Mouse (Mus musculus): Measurements from ENCODE around the gene Lrrc8a.

Gene Lrrc8a

DNA sequence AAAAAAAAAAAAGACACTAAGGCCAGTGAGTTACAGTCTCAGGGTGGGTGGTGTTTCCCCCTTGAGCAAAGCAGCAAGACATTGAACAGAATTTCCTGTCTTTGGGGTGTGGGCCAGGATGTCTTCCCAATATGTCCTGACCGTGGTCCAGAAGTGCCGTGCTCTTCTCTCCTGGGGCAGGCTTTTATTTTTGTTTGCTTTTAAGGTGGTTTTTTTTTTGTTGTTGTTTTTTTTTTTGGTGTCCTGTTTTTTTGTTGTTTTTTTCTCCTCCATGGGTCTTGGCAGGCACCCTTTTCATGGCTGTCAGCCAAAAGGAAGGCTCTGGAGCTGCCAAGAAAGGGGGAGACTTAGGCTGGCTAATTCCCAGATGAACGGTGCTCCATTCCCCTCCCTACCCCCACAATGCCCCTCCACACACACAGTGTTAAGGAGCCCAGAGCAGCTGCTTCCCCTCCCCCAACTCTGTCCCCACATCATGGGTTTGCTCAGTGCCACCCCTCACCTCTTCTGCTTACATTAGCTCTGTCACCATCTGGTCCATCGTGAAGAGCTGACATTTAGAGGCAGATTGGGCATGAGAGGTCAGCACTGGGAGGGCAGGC lies 25.4 kb downstream of the Lrrc8a start:
- peak; percentile 84 for DNase-seq

DNA sequence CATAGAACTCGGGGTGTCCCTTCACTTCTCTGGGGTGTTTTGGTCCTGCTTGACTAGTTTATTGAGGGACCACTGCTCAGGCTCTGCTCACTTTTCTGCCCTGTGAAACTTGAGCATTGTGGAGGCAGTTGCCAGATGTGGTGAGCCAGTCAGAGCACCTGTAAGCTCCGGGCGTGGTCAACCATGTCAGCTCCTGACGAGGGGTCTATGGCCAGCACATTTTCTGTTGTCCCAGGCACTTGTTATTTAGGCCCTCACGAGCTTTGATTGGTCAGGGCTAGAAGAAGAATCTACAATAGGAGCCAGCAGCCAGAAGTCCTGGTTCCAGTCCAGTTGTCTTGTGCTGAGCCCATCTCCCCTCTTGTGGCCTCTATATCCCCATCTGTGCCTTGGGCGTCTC lies 26.3 kb downstream of the Lrrc8a start:
- DNase-seq, result no peak

DNA sequence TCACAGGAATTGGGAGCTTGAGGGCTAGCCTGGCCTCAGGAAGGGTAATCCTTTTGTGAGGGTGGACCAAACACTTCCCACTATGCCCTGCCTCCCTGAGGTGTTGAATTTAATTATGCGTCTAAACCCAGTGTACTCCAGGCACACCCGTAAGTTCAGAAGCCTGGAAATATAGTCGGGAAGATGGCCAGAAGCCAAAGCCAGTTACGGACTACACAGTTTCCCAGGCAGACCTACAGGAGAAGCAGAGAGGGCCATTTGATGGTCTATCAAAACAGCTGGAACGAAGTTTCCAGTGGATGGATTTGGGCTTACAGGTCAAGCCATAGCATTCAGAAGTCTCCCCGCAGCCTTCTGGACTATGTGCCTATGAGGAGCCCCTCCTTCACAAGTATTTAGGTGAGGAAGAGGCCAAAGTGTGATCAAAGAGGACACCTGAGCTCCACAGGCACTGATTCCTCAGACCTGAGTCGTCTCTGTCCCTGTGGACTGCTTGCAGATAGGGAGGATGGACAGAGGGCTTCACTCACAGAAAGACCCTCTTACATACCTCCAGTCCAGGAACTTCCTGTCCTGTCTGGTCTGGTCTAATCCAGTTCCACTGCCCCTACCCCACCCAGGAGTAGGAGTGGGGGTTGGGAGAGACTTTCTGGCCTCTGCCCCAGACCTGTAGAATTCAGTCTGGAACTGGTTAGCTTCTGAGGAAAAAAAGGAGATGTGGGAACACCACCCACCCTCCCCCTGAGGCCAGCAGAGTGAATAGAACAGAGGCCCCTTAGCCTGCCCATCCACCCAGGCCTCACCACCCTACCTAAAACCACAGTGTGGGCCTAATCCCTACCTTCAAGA lies 27.4 kb downstream of the Lrrc8a start:
- DNase-seq, result peak; percentile 70

DNA sequence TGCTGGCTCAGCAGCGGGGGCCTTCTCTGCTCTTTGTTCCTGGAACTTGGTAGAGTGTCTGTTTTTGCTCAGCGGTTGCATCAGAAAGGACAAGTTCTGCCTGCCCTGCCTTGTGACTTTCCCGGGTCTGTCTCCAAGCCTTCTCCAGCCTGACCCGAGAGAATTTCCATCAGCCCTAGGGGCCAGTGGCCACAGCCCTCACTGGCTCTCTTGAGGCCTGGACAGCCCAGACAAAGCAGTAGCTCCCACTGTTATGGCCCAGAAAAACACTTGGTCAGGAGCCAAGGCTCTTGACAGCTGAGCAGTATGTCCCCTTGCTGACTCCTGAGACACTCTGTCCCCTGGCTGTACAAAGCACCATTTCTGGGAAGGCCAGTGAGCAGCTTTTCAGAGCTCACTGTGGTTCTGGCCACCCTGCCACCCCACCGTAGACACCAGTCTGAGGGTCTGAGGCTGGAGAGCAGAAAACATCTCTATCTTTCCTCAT lies 28.3 kb downstream of the Lrrc8a start, which contains the start of gene Phyhd1:
TSS of gene Phyhd1 (plus strand) at position 437 of the 487 bp plus-strand sequence.
- DNase-seq, result peak; percentile 93

DNA sequence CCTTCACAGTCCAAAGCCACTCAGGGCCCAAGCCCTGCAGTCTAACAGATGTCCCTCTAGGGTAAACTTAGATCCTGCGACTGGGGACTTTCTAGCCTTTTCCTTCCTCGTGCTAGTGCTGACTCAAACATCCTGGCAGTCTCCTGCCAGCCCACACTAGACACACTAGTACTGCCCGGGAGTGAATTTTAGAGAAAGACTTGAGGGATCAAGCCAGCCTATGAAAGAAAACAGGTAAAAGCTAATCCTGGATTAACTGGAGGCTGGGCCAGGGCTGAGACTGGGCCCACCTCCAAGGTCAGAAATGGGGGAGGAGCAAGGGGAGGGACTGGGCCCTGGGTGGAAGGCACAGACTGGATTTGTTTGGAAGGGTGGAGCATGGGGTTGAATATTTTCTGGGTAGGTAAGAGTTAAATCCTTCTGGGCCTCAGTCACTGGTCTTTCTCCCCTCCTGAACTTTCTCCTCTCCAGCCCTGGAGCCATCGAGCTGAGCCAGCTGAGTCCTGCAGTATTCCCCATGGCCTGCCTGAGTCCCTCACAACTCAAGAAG lies 29.0 kb downstream of the Lrrc8a start:
- peak; percentile 91 for DNase-seq

DNA sequence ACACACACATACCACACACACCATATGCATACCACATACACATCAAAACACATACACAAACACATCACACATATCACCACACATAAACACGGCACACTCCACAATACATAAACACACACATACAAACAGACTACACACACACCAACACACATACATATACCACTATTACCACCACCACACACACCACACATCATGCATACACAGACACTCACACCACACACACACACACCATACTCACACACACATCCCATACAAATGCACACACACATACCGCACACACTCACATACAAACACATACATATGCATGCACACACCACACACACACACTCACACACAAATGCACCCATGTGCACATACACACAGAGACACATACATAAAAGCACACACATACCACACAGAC lies 30.0 kb downstream of the Lrrc8a start:
- no peak for DNase-seq

DNA sequence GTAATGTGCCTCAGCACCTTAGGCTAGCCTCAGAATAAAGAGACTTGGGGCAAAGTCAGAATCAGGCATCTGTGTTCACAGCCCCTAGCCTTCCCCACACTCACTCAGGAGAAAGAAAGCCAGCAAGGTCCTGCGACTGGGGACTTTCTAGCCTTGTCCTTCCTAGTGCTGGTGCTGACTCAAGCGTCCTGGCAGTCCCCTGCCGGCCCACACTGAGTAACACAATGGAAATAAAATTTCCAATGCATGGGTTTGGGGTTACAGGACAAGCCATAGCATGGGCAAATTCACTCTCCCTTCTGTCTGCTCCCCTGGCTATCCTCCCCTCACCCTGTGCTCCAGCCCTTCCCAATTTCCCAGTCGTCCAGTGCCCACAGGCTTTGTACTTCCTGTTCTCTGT lies 30.9 kb downstream of the Lrrc8a start:
- no peak for DNase-seq

DNA sequence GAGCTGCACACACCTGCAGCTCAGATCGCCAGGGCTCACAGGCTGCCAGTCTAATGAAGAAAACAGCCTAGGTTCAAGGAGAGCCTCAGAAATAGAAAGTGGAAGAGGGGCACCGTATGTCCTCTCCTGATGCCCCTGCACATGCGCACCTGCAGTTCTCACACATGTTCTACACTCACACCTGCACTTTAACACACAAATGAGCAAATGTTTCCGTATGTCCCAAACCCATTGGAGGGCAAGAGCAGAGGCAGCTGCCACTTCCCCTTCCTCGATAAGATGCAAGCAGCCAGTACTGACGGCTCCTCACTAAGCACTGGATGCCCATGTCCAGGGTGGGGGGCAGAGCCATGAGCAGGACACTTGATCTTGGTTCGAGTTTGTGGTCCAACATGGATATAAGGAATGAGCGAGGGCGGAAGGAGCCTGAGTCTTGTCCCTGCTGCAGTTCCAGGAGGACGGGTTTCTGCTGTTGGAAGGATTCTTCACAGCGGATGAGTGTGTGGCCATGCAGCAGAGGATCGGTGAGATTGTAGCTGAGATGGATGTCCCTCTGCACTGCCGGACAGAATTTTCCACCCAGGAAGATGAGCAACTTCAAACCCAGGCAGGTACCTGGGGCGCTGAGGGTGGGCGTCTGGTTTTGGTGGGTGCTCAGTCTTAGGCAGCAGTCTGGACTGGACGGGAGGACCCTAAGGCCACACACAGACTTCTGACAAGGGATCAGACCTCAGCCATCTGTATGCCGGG lies 31.9 kb downstream of the Lrrc8a start:
- no peak for DNase-seq

DNA sequence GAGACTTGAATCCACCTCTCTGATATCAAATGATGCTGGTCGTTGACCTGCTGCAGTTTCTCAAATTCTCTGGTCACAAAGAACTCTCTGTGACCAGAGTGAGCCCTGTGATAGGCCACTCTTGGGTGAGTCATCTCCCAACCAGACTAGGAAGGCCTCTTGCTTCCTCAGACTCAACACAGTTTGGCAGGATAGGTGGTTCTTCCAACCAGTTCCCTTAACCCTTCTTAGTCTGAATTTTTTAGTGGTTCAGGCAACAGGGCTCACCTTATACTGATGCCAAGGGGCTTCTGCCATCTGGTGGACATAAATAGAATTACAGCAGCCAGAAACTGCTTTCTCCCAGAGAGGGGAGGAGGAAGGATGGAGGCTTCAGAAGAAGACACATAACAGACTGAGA lies 32.6 kb downstream of the Lrrc8a start:
- DNase-seq, result peak; percentile 84

DNA sequence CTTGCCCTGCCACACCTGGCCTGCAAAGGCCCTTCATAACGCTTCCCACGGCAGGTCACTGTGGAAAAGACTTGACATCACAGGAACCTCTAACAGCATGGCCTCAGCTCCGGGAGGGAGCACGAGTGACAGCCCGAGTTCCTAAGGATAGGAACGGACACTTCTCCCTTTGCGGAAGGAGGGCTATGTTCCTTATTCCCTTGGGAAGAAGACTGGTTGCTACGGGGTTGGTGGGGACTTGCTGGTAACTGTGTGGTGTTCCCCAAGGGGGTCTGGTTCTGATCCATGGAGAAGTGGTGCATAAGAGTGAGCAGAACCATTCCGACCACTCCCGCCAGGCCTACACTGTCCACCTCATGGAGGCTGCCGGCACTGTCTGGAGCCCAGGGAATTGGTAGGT lies 43.2 kb downstream of the Lrrc8a start, which contains the start of gene Gm28038:
TSS of gene Gm28038 (plus strand) at position 301 of the 400 bp plus-strand sequence.
- no peak for DNase-seq

DNA sequence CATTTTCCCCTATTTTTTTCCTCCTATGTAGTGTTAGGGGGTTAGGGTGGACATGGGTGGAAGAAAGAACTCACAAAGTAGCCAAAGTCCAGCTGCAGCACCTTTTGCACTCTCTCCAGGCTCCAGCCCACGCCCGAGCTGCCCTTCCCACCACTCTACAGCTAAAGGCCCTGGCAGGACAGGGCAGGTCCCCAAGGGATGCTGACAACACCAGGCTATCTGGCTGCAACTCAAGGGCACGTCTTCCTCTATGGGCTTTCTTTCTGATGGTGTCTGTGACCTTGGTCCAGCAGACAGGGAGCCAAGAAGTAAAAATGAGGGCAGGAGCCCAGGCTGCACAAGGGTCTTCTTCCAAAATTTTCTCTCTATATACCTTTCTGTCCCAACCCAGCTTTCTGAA lies 44.1 kb downstream of the Lrrc8a start:
- DNase-seq, result no peak

DNA sequence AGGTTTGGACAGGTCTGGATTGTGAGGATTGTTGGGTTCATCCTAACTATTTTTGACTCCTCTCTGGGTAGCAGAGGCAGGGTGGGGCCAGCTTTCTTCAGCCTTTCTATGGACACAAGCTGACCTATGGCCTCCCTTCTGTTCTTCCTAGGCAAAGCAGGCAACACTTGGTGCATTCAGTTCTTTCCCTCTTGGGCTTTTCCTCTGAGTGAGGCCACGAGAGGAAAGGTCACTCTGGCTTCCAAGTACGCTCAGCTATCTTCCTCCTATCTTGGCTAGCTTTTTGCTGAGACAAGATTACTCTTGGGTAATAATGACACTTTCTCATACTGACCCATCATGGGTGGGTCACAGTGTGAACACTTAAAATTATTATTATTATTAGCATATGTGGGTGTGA lies 45.7 kb downstream of the Lrrc8a start:
- DNase-seq, result no peak

DNA sequence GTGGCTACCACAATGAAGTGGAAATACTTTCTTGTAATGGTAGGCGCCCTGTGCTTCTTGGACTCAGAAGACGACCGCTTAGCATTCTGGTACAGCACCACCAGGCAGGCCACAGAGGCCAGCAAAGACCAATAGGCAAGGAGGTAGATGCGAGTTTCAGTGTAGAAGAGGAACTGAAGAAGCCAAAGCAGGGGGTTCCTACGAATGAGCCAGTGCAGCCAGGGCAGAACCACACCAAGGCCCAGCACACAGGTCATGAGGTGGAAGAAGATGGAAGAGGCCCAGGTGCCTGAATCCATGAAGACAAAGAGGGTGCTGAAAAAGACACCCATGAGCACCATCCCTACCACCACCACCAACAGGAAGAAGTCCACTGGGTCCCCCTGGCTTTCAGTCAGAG lies 47.5 kb downstream of the Lrrc8a start:
- no peak for DNase-seq

DNA sequence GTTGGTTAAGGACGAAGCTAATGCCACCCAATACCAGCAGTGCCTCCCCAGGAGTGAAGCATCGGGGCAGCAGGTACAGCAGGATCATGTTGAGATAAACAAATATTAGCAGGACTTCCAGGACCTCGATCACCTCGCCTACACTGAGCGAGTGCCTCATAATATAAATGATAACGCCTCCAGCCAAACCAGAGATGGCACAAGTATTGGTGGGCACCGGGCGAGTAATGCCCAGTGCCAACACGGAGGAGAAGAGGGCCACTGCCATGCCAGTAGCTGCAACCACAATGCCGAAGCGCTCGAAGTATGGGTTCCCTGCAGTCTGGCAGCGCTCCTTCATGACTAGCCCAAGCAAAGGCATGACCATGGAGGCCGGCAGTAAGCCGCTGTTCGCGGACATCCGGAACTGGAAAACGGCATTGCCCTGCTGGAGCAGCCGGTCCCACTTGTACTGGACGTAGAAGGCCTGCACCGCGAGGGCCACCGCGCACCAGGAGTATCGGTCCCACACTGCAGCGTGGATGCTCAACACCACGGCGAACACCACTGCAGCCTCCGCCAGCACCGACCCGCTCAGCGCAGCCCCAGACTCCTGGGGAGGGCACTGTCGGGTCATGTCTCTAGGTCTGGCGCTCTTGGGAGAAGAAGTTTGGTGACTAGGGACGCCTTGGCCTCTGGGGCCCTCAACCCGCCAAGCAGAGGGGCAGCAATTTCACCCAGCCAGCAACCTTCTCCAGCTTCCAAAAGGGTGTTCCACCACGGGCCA lies 48.1 kb downstream of the Lrrc8a start:
- no peak for DNase-seq

DNA sequence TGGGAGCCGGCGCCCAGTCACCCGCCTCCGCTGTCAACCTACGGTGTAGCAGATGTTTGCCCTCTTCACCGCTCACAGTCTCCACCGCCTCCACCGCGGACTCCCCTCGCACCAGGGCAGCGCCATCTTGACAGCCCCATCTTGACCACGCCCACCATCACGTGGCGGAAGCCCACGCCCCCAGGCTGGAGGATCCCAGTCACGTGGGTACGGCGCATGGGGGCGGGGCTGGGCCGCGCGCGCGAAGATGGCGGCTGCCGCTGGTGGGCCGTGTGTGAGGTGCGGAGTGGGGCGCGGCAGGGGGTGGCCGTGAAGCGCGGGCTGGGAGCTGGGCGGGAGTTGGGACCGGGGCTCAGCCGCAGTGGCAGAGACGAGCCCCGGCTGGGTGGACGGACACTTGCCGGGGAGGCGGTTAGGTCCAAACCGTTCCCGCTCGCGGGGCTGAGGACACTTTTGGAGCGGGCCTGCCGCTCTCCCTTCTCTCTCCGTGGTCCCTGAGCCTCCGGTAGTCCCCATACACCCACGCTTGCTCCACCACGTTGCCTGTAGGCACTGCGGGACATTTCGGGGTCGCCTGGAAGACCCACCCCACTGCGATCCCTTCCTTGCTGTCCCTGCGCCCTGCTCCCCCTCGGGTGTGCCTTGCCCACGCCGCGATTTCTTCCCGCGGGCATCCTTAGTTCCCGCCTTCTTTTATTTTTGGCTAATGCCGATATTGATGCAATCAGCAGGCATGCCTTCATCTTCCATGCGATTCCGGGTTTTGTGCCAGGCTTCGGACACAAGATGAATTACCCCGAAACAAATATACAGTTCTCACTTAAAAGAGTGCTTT lies 48.9 kb downstream of the Lrrc8a start, which contains the start of the genes Dolk and Nup188:
TSS of gene Dolk (minus strand) at position 143 of the 835 bp plus-strand sequence.
TSS of gene Nup188 (plus strand) at position 206 of the 835 bp plus-strand sequence.
- peak; percentile 98 for DNase-seq

DNA sequence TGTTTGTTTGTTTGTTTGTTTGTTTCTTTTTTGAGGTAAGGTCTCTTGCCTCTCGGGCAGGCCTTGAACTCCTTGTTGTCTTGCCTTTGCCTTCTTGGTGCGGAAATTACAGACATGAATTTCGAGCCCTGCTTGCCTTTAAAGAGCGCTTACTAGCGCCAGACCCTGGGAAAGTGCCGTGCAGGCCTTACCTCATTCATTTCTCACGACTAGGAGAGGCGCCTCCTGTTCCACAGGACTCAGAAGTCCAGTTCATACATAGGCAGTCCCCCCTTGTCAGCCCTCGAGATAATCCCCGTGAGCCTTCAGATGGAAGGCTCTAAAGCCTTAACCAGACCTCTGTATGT lies 49.5 kb downstream of the Lrrc8a start:
- peak; percentile 24 for DNase-seq

DNA sequence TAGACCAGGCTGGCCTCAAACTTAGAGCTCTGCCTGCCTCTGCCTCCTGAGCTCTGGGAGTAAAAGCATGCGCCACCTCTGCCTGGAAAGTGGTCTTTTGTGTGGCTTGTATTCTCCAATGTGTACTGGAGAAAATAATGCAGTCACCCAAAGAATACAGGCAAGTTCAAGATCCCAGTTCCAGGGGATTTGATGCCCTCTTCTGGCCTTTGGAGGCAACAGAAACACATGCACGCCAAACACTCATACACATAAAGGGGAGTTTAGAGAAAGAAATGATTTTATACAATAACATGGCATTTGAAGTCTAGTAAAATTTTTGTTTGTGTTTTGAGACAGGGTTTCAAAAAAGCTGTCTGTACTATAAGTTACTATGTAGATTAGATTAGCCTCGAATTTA lies 62.0 kb downstream of the Lrrc8a start:
- DNase-seq, result no peak

DNA sequence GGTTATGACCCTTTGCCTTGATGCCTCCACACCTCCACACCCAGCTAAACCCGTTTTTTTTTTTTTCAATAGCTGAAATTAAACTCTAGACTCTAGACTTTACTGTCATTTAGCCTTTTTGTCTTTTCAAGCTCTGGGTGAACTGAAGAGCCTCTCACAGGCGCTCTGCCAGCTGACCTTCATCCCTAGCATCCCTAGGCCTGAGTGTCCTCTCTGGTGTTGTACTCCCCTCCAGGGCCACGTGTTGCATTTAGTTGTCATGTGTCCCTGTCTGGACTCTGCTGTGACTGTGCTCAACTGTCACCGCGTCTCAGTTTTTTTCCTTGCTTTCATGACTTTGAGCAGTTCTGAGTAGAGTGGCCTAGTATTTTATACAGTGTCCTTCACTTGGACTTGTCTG lies 62.5 kb downstream of the Lrrc8a start:
- no peak for DNase-seq

DNA sequence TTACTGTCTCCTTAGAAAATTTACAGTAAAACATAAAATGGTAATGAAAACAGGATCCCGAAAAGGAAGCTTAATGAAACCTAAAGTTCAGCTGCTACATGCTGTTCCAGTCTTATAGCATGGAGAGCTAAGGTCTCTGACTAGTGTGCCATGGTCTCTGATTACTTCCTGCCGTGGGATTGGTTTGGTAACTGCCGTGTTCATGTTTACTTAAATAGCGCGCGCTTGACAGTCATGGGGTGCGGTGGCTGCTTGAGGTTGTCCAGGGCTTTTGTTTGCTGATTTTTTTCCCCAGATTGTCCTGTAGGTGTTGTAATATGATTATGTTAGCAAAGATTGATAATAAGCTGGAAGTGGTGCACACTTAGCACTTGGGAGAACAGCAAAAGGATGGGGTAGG lies 68.6 kb downstream of the Lrrc8a start:
- DNase-seq, result no peak

DNA sequence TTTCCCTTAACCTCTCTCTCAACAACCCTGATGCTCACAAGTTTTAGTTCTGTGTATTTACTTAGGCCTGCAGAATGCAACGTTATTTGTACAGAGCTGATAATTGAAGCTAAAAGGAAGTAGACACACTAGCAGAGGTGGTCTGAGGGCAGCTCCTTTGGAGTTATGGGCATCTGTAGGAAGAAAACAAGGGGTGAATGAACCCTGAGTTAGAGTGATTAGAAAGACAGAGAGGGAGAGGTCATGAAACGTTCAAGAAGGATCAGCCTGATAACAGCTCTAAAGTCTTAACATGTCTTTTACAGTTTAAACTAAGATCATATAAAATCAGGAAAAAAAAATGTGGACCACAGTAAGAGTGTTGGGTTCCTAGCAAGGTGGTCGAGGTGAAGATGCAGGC lies 71.8 kb downstream of the Lrrc8a start:
- DNase-seq, result no peak

DNA sequence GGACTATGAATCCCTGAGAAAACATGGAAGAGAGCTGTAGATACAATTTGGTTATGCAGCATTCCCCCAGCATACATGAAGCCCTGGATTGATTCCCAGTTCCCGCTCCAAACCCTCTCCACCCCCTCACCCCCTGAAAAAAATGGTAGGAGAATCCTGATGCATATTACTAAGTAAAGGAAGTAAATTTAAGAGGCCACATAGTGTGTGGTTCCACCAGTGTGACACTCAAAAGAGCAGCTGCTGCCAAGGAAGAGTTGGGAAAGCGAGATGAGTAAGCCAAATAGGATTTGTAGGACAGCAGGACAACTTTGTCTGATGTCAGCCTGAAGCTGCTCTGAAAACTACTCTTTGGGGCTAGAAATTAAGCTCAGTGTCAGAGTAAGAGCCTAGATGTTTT lies 74.0 kb downstream of the Lrrc8a start:
- DNase-seq, result no peak

All from kidney, postnatal 14 days (tissue).